Mouse (Mus musculus): Measurements from ENCODE around the gene Olfr1126. TPM values are rescaled to one million over a fixed set of nuclear protein-coding genes. Genes with fewer than 3 reads are reported as not detected.
"Not testable (repeated sequence)": the region's sequence is repeated elsewhere in the genome, so short reads cannot be mapped to it uniquely, and the experiment has no call there.

Gene Olfr1126
- total RNA-seq (2015) (not detected in 2 replicates), total RNA-seq (2017) (not detected in 2 replicates)

GRCm38 (mm10) chr2:87453662-87454061, at the start of gene Olfr1126:
Gene Olfr1126 (plus strand): TSS chr2:87453962.
- no peak for ATAC-seq (replicated peaks; ENCODE audit: poor library complexity)

GRCm38 (mm10) chr2:87416335-87416734, 37.4 kb upstream of the Olfr1126 start, which contains the start of gene Olfr1123:
Gene Olfr1123 (plus strand): TSS chr2:87416635.
- no peak for ATAC-seq (replicated peaks; ENCODE audit: poor library complexity)

GRCm38 (mm10) chr2:87429975-87430374, 23.8 kb upstream of the Olfr1126 start, which contains the start of gene Olfr1124:
Gene Olfr1124 (plus strand): TSS chr2:87430275.
- no peak for ATAC-seq (replicated peaks; ENCODE audit: poor library complexity)

GRCm38 (mm10) chr2:87437731-87438130, 16.0 kb upstream of the Olfr1126 start:
- ATAC-seq (replicated peaks; ENCODE audit: poor library complexity), result no peak

GRCm38 (mm10) chr2:87461769-87462168, 8.0 kb downstream of the Olfr1126 start:
- ATAC-seq (replicated peaks; ENCODE audit: poor library complexity), result no peak

GRCm38 (mm10) chr2:87480207-87480606, 26.4 kb downstream of the Olfr1126 start:
- ATAC-seq (replicated peaks; ENCODE audit: poor library complexity), result no peak

GRCm38 (mm10) chr2:87481158-87481557, 27.4 kb downstream of the Olfr1126 start:
- no peak for ATAC-seq (replicated peaks; ENCODE audit: poor library complexity)

- ATAC-seq (replicated peaks; ENCODE audit: poor library complexity), result no peak
Measured at GRCm38 (mm10) chr2:87482276-87482675, 28.5 kb downstream of the Olfr1126 start.

- not testable (repeated sequence) for ATAC-seq (replicated peaks; ENCODE audit: poor library complexity)
Measured at GRCm38 (mm10) chr2:87496993-87497392, 43.2 kb downstream of the Olfr1126 start, which contains the start of gene Pramel7. Gene Pramel7 (minus strand): TSS chr2:87497093.

- ATAC-seq (replicated peaks; ENCODE audit: poor library complexity), result no peak
Measured at GRCm38 (mm10) chr2:87506265-87506664, 52.5 kb downstream of the Olfr1126 start, which contains the start of gene Pramel6. Gene Pramel6 (plus strand): TSS chr2:87506565.

Other genes with a start within 250 kb of the Olfr1126 start
- not detected in 2 replicates for gene Olfr1113, start 245.0 kb upstream of the Olfr1126 start, total RNA-seq (2015)
- gene Olfr1113, start 245.0 kb upstream of the Olfr1126 start, total RNA-seq (2017), result not detected in 2 replicates
- gene Olfr1115, start 205.9 kb upstream of the Olfr1126 start, total RNA-seq (2015), result not detected in 2 replicates
- not detected in 2 replicates for gene Olfr1115, start 205.9 kb upstream of the Olfr1126 start, total RNA-seq (2017)
- gene Olfr1116, start 186.4 kb upstream of the Olfr1126 start, total RNA-seq (2015), result not detected in 2 replicates
- not detected in 2 replicates for gene Olfr1116, start 186.4 kb upstream of the Olfr1126 start, total RNA-seq (2017)
- not detected in 2 replicates for gene Olfr1118, start 146.4 kb upstream of the Olfr1126 start, total RNA-seq (2015)
- gene Olfr1118, start 146.4 kb upstream of the Olfr1126 start, total RNA-seq (2017), result not detected in 2 replicates
- not detected in 2 replicates for gene Olfr1120, start 99.1 kb upstream of the Olfr1126 start, total RNA-seq (2015)
- gene Olfr1120, start 99.1 kb upstream of the Olfr1126 start, total RNA-seq (2017), result not detected in 2 replicates
- not detected in 2 replicates for gene Olfr1121, start 84.1 kb upstream of the Olfr1126 start, total RNA-seq (2015)
- not detected in 2 replicates for gene Olfr1121, start 84.1 kb upstream of the Olfr1126 start, total RNA-seq (2017)
- not detected in 2 replicates for gene Olfr1122, start 68.1 kb upstream of the Olfr1126 start, total RNA-seq (2015)
- gene Olfr1122, start 68.1 kb upstream of the Olfr1126 start, total RNA-seq (2017), result not detected in 2 replicates
- not detected in 2 replicates for gene Olfr1123, start 37.3 kb upstream of the Olfr1126 start, total RNA-seq (2015)
- not detected in 2 replicates for gene Olfr1123, start 37.3 kb upstream of the Olfr1126 start, total RNA-seq (2017)
- not detected in 2 replicates for gene Olfr1124, start 23.7 kb upstream of the Olfr1126 start, total RNA-seq (2015)
- gene Olfr1124, start 23.7 kb upstream of the Olfr1126 start, total RNA-seq (2017), result not detected in 2 replicates
- not detected in 2 replicates for gene Pramel7, start 43.1 kb downstream of the Olfr1126 start, total RNA-seq (2015)
- gene Pramel7, start 43.1 kb downstream of the Olfr1126 start, total RNA-seq (2017), result not detected in 2 replicates
- not detected in 2 replicates for gene Pramel6, start 52.6 kb downstream of the Olfr1126 start, total RNA-seq (2015)
- gene Pramel6, start 52.6 kb downstream of the Olfr1126 start, total RNA-seq (2017), result not detected in 2 replicates
- not detected in 2 replicates for gene Olfr153, start 77.8 kb downstream of the Olfr1126 start, total RNA-seq (2015)
- gene Olfr153, start 77.8 kb downstream of the Olfr1126 start, total RNA-seq (2017), result not detected in 2 replicates
- not detected in 2 replicates for gene Olfr1128, start 91.6 kb downstream of the Olfr1126 start, total RNA-seq (2015)
- gene Olfr1128, start 91.6 kb downstream of the Olfr1126 start, total RNA-seq (2017), result not detected in 2 replicates
- not detected in 2 replicates for gene Olfr1129, start 119.9 kb downstream of the Olfr1126 start, total RNA-seq (2015)
- not detected in 2 replicates for gene Olfr1129, start 119.9 kb downstream of the Olfr1126 start, total RNA-seq (2017)
- gene Olfr1130, start 152.2 kb downstream of the Olfr1126 start, total RNA-seq (2015), result not detected in 2 replicates
- not detected in 2 replicates for gene Olfr1130, start 152.2 kb downstream of the Olfr1126 start, total RNA-seq (2017)
- gene Olfr1131, start 173.1 kb downstream of the Olfr1126 start, total RNA-seq (2015), result not detected in 2 replicates
- not detected in 2 replicates for gene Olfr1131, start 173.1 kb downstream of the Olfr1126 start, total RNA-seq (2017)
- gene Olfr1132, start 183.6 kb downstream of the Olfr1126 start, total RNA-seq (2015), result not detected in 2 replicates
- gene Olfr1132, start 183.6 kb downstream of the Olfr1126 start, total RNA-seq (2017), result not detected in 2 replicates
- gene Olfr1133, start 193.4 kb downstream of the Olfr1126 start, total RNA-seq (2015), result not detected in 2 replicates
- gene Olfr1133, start 193.4 kb downstream of the Olfr1126 start, total RNA-seq (2017), result not detected in 2 replicates
- not detected in 2 replicates for gene Olfr1134, start 204.5 kb downstream of the Olfr1126 start, total RNA-seq (2015)
- not detected in 2 replicates for gene Olfr1134, start 204.5 kb downstream of the Olfr1126 start, total RNA-seq (2017)
- not detected in 2 replicates for gene Olfr1135, start 219.7 kb downstream of the Olfr1126 start, total RNA-seq (2015)
- not detected in 2 replicates for gene Olfr1135, start 219.7 kb downstream of the Olfr1126 start, total RNA-seq (2017)
- not detected in 2 replicates for gene Olfr1136, start 240.0 kb downstream of the Olfr1126 start, total RNA-seq (2015)
- not detected in 2 replicates for gene Olfr1136, start 240.0 kb downstream of the Olfr1126 start, total RNA-seq (2017)